Mouse (Mus musculus) myocyte (in vitro differentiated cells): ENCODE measurements around the gene Olfml2b.

Experiments used
- POLR2A ChIP-seq: IDR thresholded peaks from one replicate; pipeline ENCODE4 v1.6.1; 2011; ENCODE audit warnings: low read depth, mild to moderate bottlenecking, control low read depth, moderate library complexity; ENCODE audit not compliant: insufficient read length
- POLR2AphosphoS2 ChIP-seq: IDR thresholded peaks from one replicate; pipeline ENCODE4 v1.6.1; 2011; ENCODE audit warnings: low read depth, control low read depth; ENCODE audit not compliant: insufficient read length
- REST ChIP-seq: IDR thresholded peaks from one replicate; pipeline ENCODE4 v1.6.1; 2011; ENCODE audit warnings: mild to moderate bottlenecking, control low read depth, moderate library complexity; ENCODE audit not compliant: insufficient read depth, insufficient read length
- TCF3 ChIP-seq: IDR thresholded peaks from one replicate; pipeline ENCODE4 v1.6.1; 2011; ENCODE audit warnings: low read depth, control low read depth; ENCODE audit not compliant: insufficient read length

- TF ChIP-seq POLR2A: no peak
- no peak for TF ChIP-seq REST
- no peak for TF ChIP-seq POLR2AphosphoS2
- TF ChIP-seq TCF3: no peak
These were observed 14.9 kb downstream of the Olfml2b start for GRCm38 (mm10) chr1:170659260-170659659.
